Mouse (Mus musculus) CH12.LX (cell line): ENCODE data around the gene Rpl38. TPM values are rescaled to one million over a fixed set of nuclear protein-coding genes. Genes with fewer than 3 reads are reported as not detected.

Experiments used
- DNase-seq: peaks from one replicate; pipeline ENCODE4 v3.0.0-alpha.2; 2013; ENCODE audit errors: extremely low read depth
- H3K27ac ChIP-seq: 2 replicates; pipeline ENCODE4 v1.5.1; 2012; ENCODE audit warnings: low read depth, mild to moderate bottlenecking, control low read depth, moderate library complexity; ENCODE audit not compliant: insufficient read depth
- H3K27me3 ChIP-seq: replicated peaks from 2 replicates; pipeline ENCODE3; 2012; ENCODE audit warnings: inconsistent platforms
- H3K36me3 ChIP-seq, 2 experiments: replicated peaks in 1 of 2; 2 replicates each; pipeline versions ENCODE3 to v1.6.1; 2012; ENCODE audit warnings: inconsistent platforms in 1 of 2, low read length in 1 of 2, mild to moderate bottlenecking in 1 of 2, mixed read lengths in 1 of 2, moderate library complexity in 1 of 2; ENCODE audit not compliant: control insufficient read depth in 1 of 2, insufficient read depth in 1 of 2
- H3K4me1 ChIP-seq, 2 experiments: 2 replicates each; pipeline ENCODE4 v1.6.1; 2012; ENCODE audit warnings: inconsistent platforms in 1 of 2, moderate library complexity in 1 of 2; ENCODE audit not compliant: insufficient read depth in 2 of 2, control insufficient read depth in 1 of 2
- H3K4me2 ChIP-seq: 2 replicates; pipeline ENCODE4 v1.6.1; 2012; ENCODE audit warnings: low read depth, mild to moderate bottlenecking, control low read depth; ENCODE audit not compliant: poor library complexity, insufficient read depth, severe bottlenecking
- H3K4me3 ChIP-seq, 3 experiments: fragments of 150-350 bp in 1 of 3; sonication (generic) in 1 of 3; replicated peaks in 1 of 3; 2 replicates each; pipeline versions ENCODE3 to v1.5.1; 2011 to 2012; ENCODE audit warnings: low read depth in 2 of 3, low read length in 2 of 3, mild to moderate bottlenecking in 2 of 3, moderate library complexity in 2 of 3, control low read depth in 1 of 3, improper control_type of control experiment in 1 of 3, inconsistent platforms in 1 of 3, mixed read lengths in 1 of 3; ENCODE audit not compliant: poor library complexity in 1 of 3
- H3K79me2 ChIP-seq: replicated peaks from 2 replicates; pipeline ENCODE4 v1.6.1; 2012; ENCODE audit warnings: mild to moderate bottlenecking, moderate library complexity; ENCODE audit not compliant: control insufficient read depth, poor library complexity, insufficient read depth, severe bottlenecking; ENCODE audit errors: extremely low read depth
- H3K9ac ChIP-seq: 2 replicates; pipeline ENCODE4 v1.6.1; 2012; ENCODE audit warnings: low read depth, mild to moderate bottlenecking, control low read depth, moderate library complexity; ENCODE audit not compliant: insufficient read depth
- H3K9me3 ChIP-seq: replicated peaks from 2 replicates; pipeline ENCODE3; 2012; ENCODE audit warnings: low read length, inconsistent platforms, mixed read lengths
- BHLHE40 ChIP-seq: IDR thresholded peaks from 2 replicates; pipeline ENCODE4 v1.6.1; 2011; ENCODE audit warnings: mild to moderate bottlenecking, low read depth, low read length, improper control_type of control experiment
- CHD1 ChIP-seq: IDR thresholded peaks from 2 replicates; pipeline ENCODE4 v1.6.1; 2012; ENCODE audit warnings: low read depth, low read length, improper control_type of control experiment, inconsistent platforms
- CHD2 ChIP-seq: IDR thresholded peaks from 2 replicates; pipeline ENCODE4 v1.6.1; 2011; ENCODE audit warnings: low read length, improper control_type of control experiment
- ELF1 ChIP-seq: IDR thresholded peaks from 2 replicates; pipeline ENCODE4 v1.6.1; 2014; ENCODE audit warnings: low read depth, mild to moderate bottlenecking, inconsistent platforms, low read length, improper control_type of control experiment
- EP300 ChIP-seq: IDR thresholded peaks from 2 replicates; pipeline ENCODE4 v1.6.1; 2011; ENCODE audit warnings: low read length, improper control_type of control experiment
- ETS1 ChIP-seq: conservative IDR thresholded peaks from 2 replicates; pipeline ENCODE4 v1.6.1; 2012; ENCODE audit warnings: low read depth, mild to moderate bottlenecking, inconsistent platforms, low read length, improper control_type of control experiment, moderate library complexity
- KAT2A ChIP-seq: IDR thresholded peaks from 2 replicates; pipeline ENCODE4 v1.6.1; 2012; ENCODE audit warnings: low read length, improper control_type of control experiment, inconsistent platforms; ENCODE audit not compliant: insufficient replicate concordance
- MAFK ChIP-seq: IDR thresholded peaks from 2 replicates; pipeline ENCODE4 v1.6.1; 2011; ENCODE audit warnings: low read length, improper control_type of control experiment; ENCODE audit not compliant: insufficient replicate concordance
- MAX ChIP-seq: IDR thresholded peaks from 2 replicates; pipeline ENCODE4 v1.6.1; 2011; ENCODE audit warnings: low read length, improper control_type of control experiment
- MEF2A ChIP-seq: IDR thresholded peaks from 2 replicates; pipeline ENCODE4 v1.6.1; 2014; ENCODE audit warnings: low read depth, mild to moderate bottlenecking, inconsistent platforms, low read length, improper control_type of control experiment, borderline replicate concordance
- MXI1 ChIP-seq: IDR thresholded peaks from 2 replicates; pipeline ENCODE4 v1.6.1; 2011; ENCODE audit warnings: mild to moderate bottlenecking, low read depth, low read length, improper control_type of control experiment
- MYC ChIP-seq: IDR thresholded peaks from 2 replicates; pipeline ENCODE4 v1.6.1; 2011; ENCODE audit warnings: low read depth, mild to moderate bottlenecking, improper control_type of control experiment, low read length
- PAX5 ChIP-seq: IDR thresholded peaks from 2 replicates; pipeline ENCODE4 v1.6.1; 2012; ENCODE audit warnings: low read length, inconsistent platforms, mixed read lengths
- POLR2AphosphoS2 ChIP-seq: IDR thresholded peaks from 2 replicates; pipeline ENCODE4 v1.6.1; 2011; ENCODE audit warnings: low read depth, low read length, improper control_type of control experiment
- RAD21 ChIP-seq: IDR thresholded peaks from 2 replicates; pipeline ENCODE4 v1.6.1; 2011; ENCODE audit warnings: low read depth, mild to moderate bottlenecking, low read length, improper control_type of control experiment, moderate library complexity
- SIN3A ChIP-seq: IDR thresholded peaks from 2 replicates; pipeline ENCODE4 v1.6.1; 2012; ENCODE audit warnings: low read length, improper control_type of control experiment, inconsistent platforms
- SMC3 ChIP-seq: IDR thresholded peaks from 2 replicates; pipeline ENCODE4 v1.6.1; 2011; ENCODE audit warnings: low read depth, low read length, improper control_type of control experiment
- TBP ChIP-seq: conservative IDR thresholded peaks from 2 replicates; pipeline ENCODE4 v1.6.1; 2011; ENCODE audit warnings: low read depth, low read length, improper control_type of control experiment
- TCF12 ChIP-seq: IDR thresholded peaks from 2 replicates; pipeline ENCODE4 v1.6.1; 2014; ENCODE audit warnings: low read depth, mild to moderate bottlenecking, inconsistent platforms, low read length, improper control_type of control experiment
- UBTF ChIP-seq: IDR thresholded peaks from 2 replicates; pipeline ENCODE4 v1.6.1; 2012; ENCODE audit warnings: low read depth, mild to moderate bottlenecking, inconsistent platforms, low read length, improper control_type of control experiment, moderate library complexity
- USF1 ChIP-seq: IDR thresholded peaks from 2 replicates; pipeline ENCODE4 v1.6.1; 2014; ENCODE audit warnings: low read depth, mild to moderate bottlenecking, inconsistent platforms, low read length, improper control_type of control experiment
- USF2 ChIP-seq: conservative IDR thresholded peaks from 2 replicates; pipeline ENCODE4 v1.6.1; 2011; ENCODE audit warnings: low read depth, low read length, improper control_type of control experiment
- ZKSCAN1 ChIP-seq: IDR thresholded peaks from 2 replicates; pipeline ENCODE4 v1.6.1; 2012; ENCODE audit warnings: low read depth, inconsistent platforms, low read length, improper control_type of control experiment, borderline replicate concordance
- ZMIZ1 ChIP-seq: IDR thresholded peaks from 2 replicates; pipeline ENCODE4 v1.6.1; 2012; ENCODE audit warnings: low read depth, mild to moderate bottlenecking, inconsistent platforms, low read length, improper control_type of control experiment
- ZNF384 ChIP-seq: IDR thresholded peaks from 2 replicates; pipeline ENCODE4 v1.6.1; 2012; ENCODE audit warnings: low read depth, low read length, improper control_type of control experiment, inconsistent platforms
- dilution Hi-C: fragments of 300-500 bp; cut with MboI; formaldehyde crosslinking; loops from 2 replicates; pipeline ENCODE4 v1.14.3; 2020; ENCODE audit warnings: low sequenced_read_pairs; ENCODE audit not compliant: extremely low pct_unique_long_range_greater_than_20kb, extremely low pct_ligation_motif_present
- in situ Hi-C: fragments of 300-500 bp; cut with MboI; formaldehyde crosslinking; loops from 3 replicates; pipeline ENCODE4 v1.14.3; 2019; ENCODE audit warnings: low sequenced_read_pairs, low pct_ligation_motif_present, low pct_unique_long_range_greater_than_20kb, mixed read lengths
- polyA plus RNA-seq: library from polyadenylated mRNA; unstranded; fragments of >175 nt; gene quantifications from 2 replicates; pipeline ENCODE4 v1.2.1, GENCODE M21; 2012; ENCODE audit warnings: low read depth; ENCODE audit not compliant: insufficient read length
- total RNA-seq, 2 experiments: library from RNA; depleted of rRNA; stranded (reverse); fragments of 300-350 nt in 1 of 2; fragments of >200 nt in 1 of 2; gene quantifications; 2 replicates each; pipeline ENCODE4 v1.2.3; 2012 to 2014

The Rpl38 gene
- total and polyA plus RNA-seq, 3 experiments, result 1,435 to 5,556 (median 4,204) TPM

- Histone ChIP-seq H3K4me2 (no peak overlapping the region), H3K9ac (no peak overlapping the region), H3K9me3 (no peaks in the 10 kb centered on the region), H3K27me3 (no peaks in the 10 kb centered on the region), H3K36me3 (peaks cover 0 to 18% of the 10 kb centered on the region in 2 experiments), H3K4me1 (peaks cover 0 to 22% of the 10 kb centered on the region in 2 experiments; a peak in 2 of 4 replicates), H3K4me3 (no peak overlapping the region), H3K27ac (no peak overlapping the region), H3K79me2 (no peaks in the 10 kb centered on the region)
- DNase-seq, result no peak
- dilution Hi-C loops (no loop called here), in situ Hi-C loops (no loop called here)
- TF ChIP-seq RAD21 (no peak), ZMIZ1 (no peak), MAFK (no peak), MYC (no peak), MAX (no peak), ZKSCAN1 (no peak), USF2 (no peak), MEF2A (no peak), USF1 (no peak), MXI1 (no peak), SIN3A (no peak), TCF12 (no peak), KAT2A (no peak), CHD2 (no peak), TBP (no peak), ZNF384 (no peak), SMC3 (no peak)
Observed at GRCm38 (mm10) chr11:114693456-114693855, 25.1 kb downstream of the Rpl38 start.

- no peaks in the 10 kb centered on the region for H3K27me3 ChIP-seq
- in situ Hi-C loops (no loop called here), dilution Hi-C loops (no loop called here)
- H3K4me3 ChIP-seq, result no peak overlapping the region
- no peak overlapping the region for H3K9ac ChIP-seq
- H3K36me3 ChIP-seq, result peaks cover 0 to 18% of the 10 kb centered on the region in 2 experiments
- H3K27ac ChIP-seq, result no peak overlapping the region
- no peaks in the 10 kb centered on the region for H3K79me2 ChIP-seq
- no peak for TF ChIP-seq EP300
- TF ChIP-seq CHD2, result no peak
- no peak for TF ChIP-seq BHLHE40
- no peak for TF ChIP-seq ETS1
- no peak for TF ChIP-seq MXI1
- TF ChIP-seq USF2, result no peak
- TF ChIP-seq ZNF384, result no peak
- TF ChIP-seq SMC3, result no peak
- no peak for TF ChIP-seq POLR2AphosphoS2
- TF ChIP-seq UBTF, result no peak
- TF ChIP-seq CHD1, result no peak
- TF ChIP-seq ELF1, result no peak
- no peak for TF ChIP-seq TBP
- TF ChIP-seq PAX5, result no peak
- H3K9me3 ChIP-seq, result no peaks in the 10 kb centered on the region
- H3K4me1 ChIP-seq, result peaks cover 0 to 22% of the 10 kb centered on the region in 2 experiments; a peak in 2 of 4 replicates
- no peak for DNase-seq
- no peak overlapping the region for H3K4me2 ChIP-seq
Observed at GRCm38 (mm10) chr11:114694451-114694850, 26.1 kb downstream of the Rpl38 start.
